ENCODE assay signal across 19 mouse cellular contexts in the genomic region with DNA sequence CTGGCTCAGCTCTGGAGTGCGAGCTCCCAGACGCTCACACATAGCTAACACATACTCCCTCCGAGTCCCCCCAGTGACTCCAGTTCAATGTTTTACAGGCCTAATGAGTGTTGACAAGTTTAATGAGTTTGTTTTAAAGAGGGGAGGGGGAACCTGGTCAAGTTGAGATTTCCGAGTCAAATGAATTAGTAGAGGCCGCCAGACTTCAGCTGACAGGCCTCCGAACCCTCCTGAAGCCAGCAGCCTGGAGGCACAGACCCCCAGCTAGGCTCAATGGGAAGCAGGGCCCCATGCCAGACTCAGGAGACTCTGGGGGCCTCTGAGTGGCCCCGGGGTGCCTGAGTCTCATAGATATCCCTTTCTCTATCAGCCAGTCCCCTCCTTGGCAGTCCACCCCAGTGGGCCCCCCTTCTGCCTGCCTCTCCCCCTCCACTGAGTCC. TPM values are rescaled to one million over a fixed set of nuclear protein-coding genes. Genes with fewer than 3 reads are reported as not detected.
DNase-seq lines count a peak whose midpoint lies in the region; ATAC-seq and TF ChIP-seq lines count a peak whose summit lies in the region.
"Had no signal": no experiment of that assay in that cellular context is flagged by ENCODE, and none has a peak within 500 bp of the region (broad histone marks: within the 10 kb centered on the region; RNA-seq: fewer than 3 reads in every experiment).

No protein-coding gene starts in this region.

- peaks cover 97% of the 10 kb centered on the region for H3K27me3 ChIP-seq in hindbrain, embryonic 10.5 days (ENCODE audit: insufficient read depth, poor library complexity, severe bottlenecking)
- peaks cover 94% of the 10 kb centered on the region for H3K27me3 ChIP-seq in hindbrain, embryonic 13.5 days
- H3K27me3 ChIP-seq in embryonic facial prominence, embryonic 12.5 days, result peaks cover 91% of the 10 kb centered on the region
- peaks cover 93% of the 10 kb centered on the region for H3K27me3 ChIP-seq in hindbrain, embryonic 12.5 days
- peaks cover 21% of the 10 kb centered on the region for H3K27me3 ChIP-seq in midbrain, postnatal 0 days (ENCODE audit: insufficient read depth, low read length)
- peaks cover 51% of the 10 kb centered on the region for H3K27me3 ChIP-seq in liver, postnatal 0 days (ENCODE audit: insufficient read depth, low read length)
- peaks cover 19% of the 10 kb centered on the region; the same call in 1 of the 2 replicates for H3K27me3 ChIP-seq in lung, postnatal 0 days (replicated peaks; ENCODE audit: insufficient read depth, low read length)
- H3K27me3 ChIP-seq: Patski had no signal

- peaks cover 95% of the 10 kb centered on the region for H3K4me1 ChIP-seq in hindbrain, embryonic 10.5 days (replicated peaks)
- H3K4me1 ChIP-seq in hindbrain, embryonic 13.5 days (replicated peaks), result peaks cover 51% of the 10 kb centered on the region
- peaks cover 37% of the 10 kb centered on the region for H3K4me1 ChIP-seq in embryonic facial prominence, embryonic 12.5 days
- H3K4me1 ChIP-seq in hindbrain, embryonic 12.5 days, result peaks cover 56% of the 10 kb centered on the region
- no peaks in the 10 kb centered on the region for H3K4me1 ChIP-seq in midbrain, postnatal 0 days (ENCODE audit: insufficient read depth, low read length)
- H3K4me1 ChIP-seq in liver, postnatal 0 days (ENCODE audit: insufficient read depth), result no peaks in the 10 kb centered on the region
- H3K4me1 ChIP-seq in lung, postnatal 0 days (ENCODE audit: insufficient read depth, low read depth, low read length), result no peaks in the 10 kb centered on the region

- H3K9me3 ChIP-seq in hindbrain, embryonic 10.5 days, result no peaks in the 10 kb centered on the region
- no peaks in the 10 kb centered on the region for H3K9me3 ChIP-seq in hindbrain, embryonic 13.5 days
- no peaks in the 10 kb centered on the region for H3K9me3 ChIP-seq in embryonic facial prominence, embryonic 12.5 days
- no peaks in the 10 kb centered on the region for H3K9me3 ChIP-seq in hindbrain, embryonic 12.5 days (replicated peaks)
- H3K9me3 ChIP-seq in midbrain, postnatal 0 days (ENCODE audit: low read length), result no peaks in the 10 kb centered on the region
- no peaks in the 10 kb centered on the region for H3K9me3 ChIP-seq in liver, postnatal 0 days (ENCODE audit: low read length)
- H3K9me3 ChIP-seq in lung, postnatal 0 days (ENCODE audit: low read length), result no peaks in the 10 kb centered on the region

- no peak for DNase-seq in hindbrain, embryonic 10.5 days (ENCODE audit: low spot score)
- peak; percentile 33 for DNase-seq in midbrain, postnatal 0 days (ENCODE audit: low spot score)
- no peak for DNase-seq in left cerebral cortex, adult 9 months (ENCODE audit: low spot score in 2 of 2)
- no peak for DNase-seq in liver, postnatal 0 days
- no peak for DNase-seq in lung, postnatal 0 days (ENCODE audit: low spot score)
- DNase-seq: B cell, adult 2 months; cerebellum, postnatal 25 days; heart, postnatal 36 days; kidney, postnatal 14 days; layer of hippocampus, adult 9-11 months; right cerebral cortex, postnatal 25 days had no signal

- no peak for ATAC-seq in hindbrain, embryonic 13.5 days (ENCODE audit: low FRiP score)
- peak; percentile 49; the same call in 1 of the 2 replicates for ATAC-seq in embryonic facial prominence, embryonic 12.5 days (ENCODE audit: insufficient number of reproducible peaks, insufficient read depth, low FRiP score, low TSS enrichment)
- peak; percentile 52 for ATAC-seq in hindbrain, embryonic 12.5 days (ENCODE audit: low FRiP score)
- ATAC-seq in midbrain, postnatal 0 days (ENCODE audit: low FRiP score), result no peak
- ATAC-seq in liver, postnatal 0 days, result no peak
- ATAC-seq in lung, postnatal 0 days, result no peak
- ATAC-seq: intestine, embryonic 16.5 days; Patski had no signal

- peak overlapping the region; percentile 87 for H3K27ac ChIP-seq in hindbrain, embryonic 10.5 days
- H3K27ac ChIP-seq in hindbrain, embryonic 13.5 days, result no peak overlapping the region
- H3K27ac ChIP-seq in embryonic facial prominence, embryonic 12.5 days, result no peak overlapping the region
- H3K27ac ChIP-seq in hindbrain, embryonic 12.5 days, result peak overlapping the region; percentile 44; the same call in 1 of the 2 replicates
- H3K27ac ChIP-seq in midbrain, postnatal 0 days (ENCODE audit: low read depth, low read length), result no peak overlapping the region
- no peak overlapping the region for H3K27ac ChIP-seq in liver, postnatal 0 days (ENCODE audit: low read depth)
- no peak overlapping the region for H3K27ac ChIP-seq in lung, postnatal 0 days (ENCODE audit: low read length)

- no peak for TF ChIP-seq EP300 in liver, postnatal 0 days (IDR thresholded peaks at IDR 0.05; ENCODE audit: low read depth)
- TF ChIP-seq EP300 in lung, postnatal 0 days (IDR thresholded peaks at IDR 0.05), result no peak

- no peaks in the 10 kb centered on the region for H3K36me3 ChIP-seq in hindbrain, embryonic 10.5 days
- no peaks in the 10 kb centered on the region for H3K36me3 ChIP-seq in hindbrain, embryonic 13.5 days
- H3K36me3 ChIP-seq in embryonic facial prominence, embryonic 12.5 days, result no peaks in the 10 kb centered on the region
- no peaks in the 10 kb centered on the region for H3K36me3 ChIP-seq in hindbrain, embryonic 12.5 days
- no peaks in the 10 kb centered on the region for H3K36me3 ChIP-seq in midbrain, postnatal 0 days (ENCODE audit: insufficient read depth, low read length)
- H3K36me3 ChIP-seq in liver, postnatal 0 days (replicated peaks; ENCODE audit: insufficient read depth, low read length), result no peaks in the 10 kb centered on the region
- H3K36me3 ChIP-seq in lung, postnatal 0 days (ENCODE audit: insufficient read depth, low read length), result no peaks in the 10 kb centered on the region
- H3K36me3 ChIP-seq: heart, embryonic 12.5 days had no signal

- TF ChIP-seq CTCF in midbrain, postnatal 0 days (IDR thresholded peaks at IDR 0.05), result no peak
- no peak for TF ChIP-seq CTCF in liver, postnatal 0 days (IDR thresholded peaks at IDR 0.05; ENCODE audit: low read depth)
- TF ChIP-seq CTCF in lung, postnatal 0 days (IDR thresholded peaks at IDR 0.05), result no peak

- no peak overlapping the region for H3K4me2 ChIP-seq in hindbrain, embryonic 13.5 days
- no peak overlapping the region for H3K4me2 ChIP-seq in embryonic facial prominence, embryonic 12.5 days (replicated peaks)
- H3K4me2 ChIP-seq in hindbrain, embryonic 12.5 days (replicated peaks), result no peak overlapping the region
- no peak overlapping the region for H3K4me2 ChIP-seq in midbrain, postnatal 0 days (ENCODE audit: low read depth, low read length, poor library complexity, severe bottlenecking)
- H3K4me2 ChIP-seq in liver, postnatal 0 days (ENCODE audit: low read depth, low read length), result no peak overlapping the region
- H3K4me2 ChIP-seq in lung, postnatal 0 days (replicated peaks; ENCODE audit: low read depth, low read length), result no peak overlapping the region
- H3K4me2 ChIP-seq: heart, embryonic 12.5 days; liver, embryonic 11.5 days had no signal

- 10% methylated on average over 7 of the region's 7 CpGs for WGBS in hindbrain, embryonic 10.5 days
- 9% methylated on average over 7 of the region's 7 CpGs for WGBS in hindbrain, embryonic 13.5 days
- 12% methylated on average over 7 of the region's 7 CpGs for WGBS in embryonic facial prominence, embryonic 12.5 days
- WGBS in hindbrain, embryonic 12.5 days, result 5% methylated on average over 7 of the region's 7 CpGs
- 23% methylated on average over 7 of the region's 7 CpGs for WGBS in midbrain, postnatal 0 days
- 51% methylated on average over 7 of the region's 7 CpGs for WGBS in liver, postnatal 0 days (ENCODE audit: insufficient replicate concordance)
- WGBS in lung, postnatal 0 days, result 43% methylated on average over 7 of the region's 7 CpGs

- no peak overlapping the region for H3K9ac ChIP-seq in hindbrain, embryonic 13.5 days
- H3K9ac ChIP-seq in embryonic facial prominence, embryonic 12.5 days, result no peak overlapping the region; the same call in 1 of the 2 replicates
- no peak overlapping the region for H3K9ac ChIP-seq in hindbrain, embryonic 12.5 days
- no peak overlapping the region for H3K9ac ChIP-seq in midbrain, postnatal 0 days (replicated peaks; ENCODE audit: low read length, poor library complexity, severe bottlenecking)
- H3K9ac ChIP-seq in liver, postnatal 0 days (replicated peaks), result no peak overlapping the region
- no peak overlapping the region for H3K9ac ChIP-seq in lung, postnatal 0 days (replicated peaks; ENCODE audit: low read depth)
- H3K9ac ChIP-seq: heart, embryonic 12.5 days had no signal

- H3K4me3 ChIP-seq in hindbrain, embryonic 10.5 days, result no peak overlapping the region
- H3K4me3 ChIP-seq in hindbrain, embryonic 13.5 days, result no peak overlapping the region
- H3K4me3 ChIP-seq in embryonic facial prominence, embryonic 12.5 days, result no peak overlapping the region
- H3K4me3 ChIP-seq in hindbrain, embryonic 12.5 days, result no peak overlapping the region
- no peak overlapping the region for H3K4me3 ChIP-seq in midbrain, postnatal 0 days (ENCODE audit: low read depth, low read length)
- H3K4me3 ChIP-seq in liver, postnatal 0 days (ENCODE audit: low read depth, low read length), result no peak overlapping the region
- H3K4me3 ChIP-seq in lung, postnatal 0 days (ENCODE audit: low read depth, low read length), result no peak overlapping the region
- H3K4me3 ChIP-seq: heart, embryonic 12.5 days had no signal

RNA-seq across cellular contexts. Expression of a gene that starts 23.9 kb away (rescaled TPM):
- polyA plus RNA-seq in hindbrain, embryonic 10.5 days (2016; fragmentation: Nextera tagmentation; extraction: Ambion mirVana), result 2.3 and 2.6 TPM in 2 replicates
- polyA plus RNA-seq in hindbrain, embryonic 13.5 days (2015; fragmentation: Nextera tagmentation; extraction: Ambion mirVana), result 0.84 and 1.6 TPM in 2 replicates
- 1.3 and 1.4 TPM in 2 replicates for polyA plus RNA-seq in embryonic facial prominence, embryonic 12.5 days (2016; fragmentation: Nextera tagmentation; extraction: Ambion mirVana)
- 1.1 and 1.6 TPM in 2 replicates for polyA plus RNA-seq in hindbrain, embryonic 12.5 days (2016; fragmentation: Nextera tagmentation; extraction: Ambion mirVana)
- 34.9 and 36.0 TPM in 2 replicates for total RNA-seq in midbrain, postnatal 0 days (2014; rRNA removed)
- 3.0 and 3.4 TPM in 2 replicates for polyA plus RNA-seq in midbrain, postnatal 0 days (2015; fragmentation: Nextera tagmentation; extraction: Ambion mirVana)
- polyA plus RNA-seq in liver, postnatal 0 days (2015; fragmentation: Nextera tagmentation; extraction: Ambion mirVana), result not detected in 2 replicates
- polyA plus RNA-seq in lung, postnatal 0 days (2015; fragmentation: Nextera tagmentation; extraction: Ambion mirVana), result not detected in 2 replicates
- total RNA-seq: heart, postnatal 36 days; left cerebral cortex, postnatal 14 days had no signal
- polyA plus RNA-seq: intestine, embryonic 16.5 days; Patski had no signal

Comparison
In these comparisons a context has a peak if more than half of its experiments do, and no peak if none do; other contexts are left out.
1. H3K27ac ChIP-seq: peak in hindbrain, embryonic 10.5 days (single experiment) and hindbrain, embryonic 12.5 days (single experiment); none in hindbrain, embryonic 13.5 days (single experiment), embryonic facial prominence, embryonic 12.5 days (single experiment), midbrain, postnatal 0 days (single experiment), liver, postnatal 0 days (single experiment) and lung, postnatal 0 days (single experiment).
2. ATAC-seq: peak in embryonic facial prominence, embryonic 12.5 days (single experiment) and hindbrain, embryonic 12.5 days (single experiment); none in hindbrain, embryonic 13.5 days (single experiment), midbrain, postnatal 0 days (single experiment), liver, postnatal 0 days (single experiment) and lung, postnatal 0 days (single experiment).